Mouse (Mus musculus): ENCODE measurements around the gene 1700025G04Rik. TPM values are rescaled to one million over a fixed set of nuclear protein-coding genes. Genes with fewer than 3 reads are reported as not detected.

1700025G04Rik gene
- 4.4 and 6.0 TPM in 2 replicates for polyA plus RNA-seq (2015; fragmentation: Nextera tagmentation; extraction: Ambion mirVana)

GRCm38 (mm10) chr1:152090018-152090553, at the start of gene 1700025G04Rik:
Gene 1700025G04Rik (minus strand): TSS chr1:152090125.

